Mouse (Mus musculus) spleen, embryonic (tissue): ENCODE data around the gene Plxna1.

Source experiments
- CTCF ChIA-PET: fragments of 350-600 bp; sonication (Branson Sonifier 250); formaldehyde crosslinking; loops from one replicate; lab custom pipeline; 2022; lab: Charles Lee

Plxna1 gene

DNA sequence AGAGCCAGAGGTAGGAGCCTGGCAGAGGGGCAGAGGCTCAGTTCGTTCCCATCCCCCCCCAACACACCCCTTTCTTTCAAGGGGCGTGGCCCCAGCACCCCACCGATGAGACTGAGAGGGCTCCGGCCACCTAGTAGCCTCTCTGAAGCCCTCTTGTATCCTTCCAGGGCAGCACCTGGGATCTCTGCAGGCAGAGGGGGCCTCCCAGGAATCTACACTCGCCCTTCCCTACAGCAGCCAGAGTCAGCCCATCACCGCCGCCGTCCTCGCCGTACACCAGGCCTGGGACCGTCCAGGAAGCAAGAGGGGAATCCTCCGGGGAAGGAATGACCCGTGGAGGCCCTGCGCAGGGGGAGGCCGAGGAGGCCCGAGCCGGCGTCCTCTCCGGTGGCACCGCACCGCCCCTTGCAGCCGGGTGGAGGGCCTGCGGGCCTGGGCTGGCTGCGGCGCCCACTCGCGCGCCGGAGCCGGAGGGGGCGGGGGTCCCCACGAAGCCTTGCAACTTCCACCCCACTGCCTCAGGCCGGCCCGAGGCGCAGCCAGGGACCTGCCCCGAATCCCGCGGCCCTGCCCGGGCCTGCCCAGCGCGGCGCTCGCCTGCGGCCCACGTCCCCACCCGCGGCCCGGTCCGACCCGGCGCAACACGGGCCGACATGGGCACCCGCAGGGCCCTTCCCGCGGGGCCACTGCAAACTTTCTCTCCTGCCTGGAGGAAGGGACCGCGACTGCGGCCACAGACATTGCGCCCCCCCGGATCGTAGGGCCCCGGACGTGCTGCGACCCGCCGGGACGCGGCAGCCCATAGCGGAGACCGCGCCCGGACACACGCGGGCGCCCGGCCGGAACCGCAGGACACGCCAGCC, 771 bp downstream of the Plxna1 start:
- CTCF ChIA-PET, result no interaction called here

GRCm38 (mm10) chr6:89360709-89361417, 1.6 kb downstream of the Plxna1 start:
- CTCF ChIA-PET, result no interaction called here

- CTCF ChIA-PET, result no interaction called here
Measured at GRCm38 (mm10) chr6:89359771-89360708, 2.4 kb downstream of the Plxna1 start.

DNA sequence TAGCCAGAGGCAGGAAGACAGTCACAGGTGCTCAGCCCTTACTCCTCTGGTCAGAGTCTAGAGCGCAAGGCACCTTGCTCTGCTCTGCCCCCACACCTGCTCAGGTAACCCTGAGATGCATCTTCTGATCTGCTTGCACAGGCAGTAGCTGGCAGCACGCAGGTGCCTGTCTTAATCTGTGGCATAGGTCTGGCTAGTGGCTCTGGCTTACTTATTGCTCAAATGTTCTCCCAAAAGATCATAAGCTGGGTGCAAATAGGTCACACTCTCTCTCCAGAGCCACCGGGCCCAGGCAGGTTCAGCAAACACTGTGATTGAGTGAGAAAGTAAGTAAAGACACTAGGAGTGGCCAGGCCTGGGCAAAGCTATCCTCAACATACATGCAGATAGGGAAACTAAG, 3.2 kb downstream of the Plxna1 start:
- CTCF ChIA-PET, result no interaction called here

GRCm38 (mm10) chr6:89355661-89356060, 6.8 kb downstream of the Plxna1 start:
- CTCF ChIA-PET, result interaction anchor here (0.5 kb wide), 1 partner anchor 222 kb away, joined by 3 read pairs; no protein-coding TSS in a partner anchor

DNA sequence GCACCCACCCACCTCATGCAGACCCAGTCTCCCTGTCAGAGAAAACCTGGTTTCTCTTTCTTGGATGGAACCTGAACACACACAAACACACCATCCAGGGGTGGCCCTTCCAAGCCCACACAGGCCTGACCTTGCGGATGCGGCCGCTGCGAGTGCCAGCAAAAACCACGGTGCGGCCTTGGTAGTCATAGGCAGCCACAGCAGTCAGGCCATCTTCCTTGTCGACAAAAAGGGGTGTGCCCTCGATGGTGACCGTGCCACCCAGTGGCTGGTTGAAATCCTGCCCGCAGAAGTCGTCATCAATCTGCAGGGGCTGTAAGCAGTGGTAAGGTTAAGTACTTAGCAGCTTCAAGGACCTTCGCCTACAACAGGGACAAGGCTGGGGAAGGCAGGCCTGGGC, 7.7 kb downstream of the Plxna1 start:
- CTCF ChIA-PET, result no interaction called here

- CTCF ChIA-PET, result no interaction called here
Measured at GRCm38 (mm10) chr6:89354076-89354475, 8.3 kb downstream of the Plxna1 start.

DNA sequence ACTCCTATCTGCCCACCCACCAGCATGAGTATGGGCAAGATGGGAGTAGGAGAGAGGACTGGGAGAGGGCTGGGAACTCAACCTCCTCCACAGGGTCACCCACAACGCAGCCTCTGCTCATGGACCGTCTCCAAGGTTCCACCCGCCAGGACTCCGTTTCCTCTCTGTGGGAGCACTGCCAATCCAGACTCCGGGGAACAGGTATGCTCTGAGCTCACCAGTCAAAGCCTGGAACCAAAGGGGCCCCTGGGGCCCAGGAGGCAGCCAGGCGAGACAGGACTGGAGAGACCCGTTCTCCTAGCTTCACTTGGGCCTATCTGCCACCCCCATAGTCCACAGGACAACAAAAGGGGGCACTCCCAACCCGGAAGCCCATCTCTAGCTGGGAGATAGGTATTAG, 9.3 kb downstream of the Plxna1 start:
- CTCF ChIA-PET, result no interaction called here

GRCm38 (mm10) chr6:89351441-89352137, 10.8 kb downstream of the Plxna1 start:
- CTCF ChIA-PET, result no interaction called here

DNA sequence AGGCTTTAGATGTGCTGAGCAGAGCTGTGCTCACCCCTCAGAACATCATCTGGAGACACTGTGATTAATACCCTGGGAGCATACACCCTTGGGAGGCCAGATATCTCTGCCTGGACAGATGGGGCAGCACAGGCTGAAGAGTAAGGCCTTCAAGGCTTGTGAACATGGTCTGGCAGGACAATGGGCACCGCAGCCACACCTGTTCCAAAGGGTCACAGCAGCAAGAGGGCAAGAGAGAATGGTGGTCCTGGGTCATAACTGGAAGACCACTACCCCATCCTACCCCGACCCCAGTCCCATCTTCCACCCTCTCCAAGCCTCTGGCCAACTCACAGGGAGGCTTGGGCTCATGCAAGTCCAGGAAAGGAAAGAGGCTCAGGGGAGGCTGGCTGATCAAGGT, 11.9 kb downstream of the Plxna1 start:
- CTCF ChIA-PET, result no interaction called here

GRCm38 (mm10) chr6:89350037-89350515, 12.3 kb downstream of the Plxna1 start:
- CTCF ChIA-PET, result no interaction called here

DNA sequence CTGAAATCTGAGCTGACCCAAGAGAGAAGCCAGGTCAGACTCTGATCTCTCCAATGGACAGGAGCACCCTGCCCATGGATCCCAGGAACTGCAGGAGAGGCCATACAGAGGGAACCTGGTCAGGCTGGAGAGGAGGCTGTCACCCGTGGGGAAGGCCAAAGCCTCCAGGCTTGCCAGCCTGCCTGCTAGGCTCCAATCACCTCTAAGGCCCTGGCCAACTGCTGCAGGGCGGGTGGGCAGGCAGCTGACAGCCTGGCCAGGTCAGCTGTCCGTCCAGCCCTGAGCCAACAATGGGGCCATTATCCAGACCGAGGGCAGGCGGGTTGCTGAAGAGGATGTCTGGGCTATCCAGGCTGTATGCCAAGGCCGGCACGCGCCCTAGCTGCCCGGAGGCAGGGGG, 14.1 kb downstream of the Plxna1 start:
- CTCF ChIA-PET, result no interaction called here

DNA sequence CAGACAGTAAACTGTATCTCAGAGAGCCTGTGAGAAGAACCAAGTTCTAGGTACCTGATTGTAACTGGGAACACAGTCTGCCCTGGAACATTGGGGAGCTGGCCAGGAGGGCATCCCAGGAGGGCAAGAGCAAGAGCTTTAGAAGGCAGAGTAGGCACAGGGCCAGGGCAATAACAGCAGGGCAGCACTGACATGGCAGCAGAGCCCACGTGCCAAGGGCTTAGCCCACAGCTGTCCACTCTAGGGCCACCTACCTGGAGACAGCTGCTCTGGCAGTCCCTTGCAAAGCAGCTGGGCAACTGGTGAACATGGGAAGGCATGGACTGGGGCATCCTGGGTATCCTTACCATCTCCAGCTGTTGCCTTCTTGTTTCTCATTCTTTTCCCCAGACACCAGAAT, 14.6 kb downstream of the Plxna1 start:
- CTCF ChIA-PET, result no interaction called here

DNA sequence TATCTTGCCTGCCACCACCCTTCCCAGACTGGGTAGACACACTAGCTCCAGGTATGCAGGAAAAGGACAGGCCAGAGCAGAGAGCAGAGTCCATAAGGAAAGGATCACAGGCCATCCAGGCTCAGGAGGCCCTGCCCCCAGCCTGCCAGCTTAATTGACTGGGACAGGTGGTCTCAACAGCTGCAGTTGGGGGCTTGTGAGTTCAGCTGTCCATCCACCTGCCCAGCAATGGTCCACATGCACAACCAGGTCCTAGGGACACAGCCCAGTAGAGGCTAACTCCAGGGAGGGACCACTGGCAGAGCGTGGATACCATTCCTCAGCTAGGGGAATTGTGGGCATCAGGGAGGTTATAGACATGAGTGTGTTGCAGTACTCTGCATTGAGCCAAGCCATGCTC, 16.6 kb downstream of the Plxna1 start:
- CTCF ChIA-PET, result no interaction called here

DNA sequence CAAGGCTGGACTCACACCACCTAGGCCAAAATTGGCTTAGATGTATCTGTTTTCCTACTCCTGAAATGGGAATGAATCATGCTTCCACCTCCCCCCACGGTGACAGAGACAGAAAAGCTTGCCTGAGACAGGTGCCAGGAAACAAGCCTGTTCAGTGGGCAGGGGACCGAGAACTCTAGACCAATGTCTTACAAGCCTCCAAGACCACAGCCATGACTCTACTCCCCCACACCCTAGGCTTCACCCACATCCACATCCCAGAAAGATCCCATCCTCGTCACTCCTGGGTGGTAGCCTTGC, 17.0 kb downstream of the Plxna1 start:
- CTCF ChIA-PET, result no interaction called here

DNA sequence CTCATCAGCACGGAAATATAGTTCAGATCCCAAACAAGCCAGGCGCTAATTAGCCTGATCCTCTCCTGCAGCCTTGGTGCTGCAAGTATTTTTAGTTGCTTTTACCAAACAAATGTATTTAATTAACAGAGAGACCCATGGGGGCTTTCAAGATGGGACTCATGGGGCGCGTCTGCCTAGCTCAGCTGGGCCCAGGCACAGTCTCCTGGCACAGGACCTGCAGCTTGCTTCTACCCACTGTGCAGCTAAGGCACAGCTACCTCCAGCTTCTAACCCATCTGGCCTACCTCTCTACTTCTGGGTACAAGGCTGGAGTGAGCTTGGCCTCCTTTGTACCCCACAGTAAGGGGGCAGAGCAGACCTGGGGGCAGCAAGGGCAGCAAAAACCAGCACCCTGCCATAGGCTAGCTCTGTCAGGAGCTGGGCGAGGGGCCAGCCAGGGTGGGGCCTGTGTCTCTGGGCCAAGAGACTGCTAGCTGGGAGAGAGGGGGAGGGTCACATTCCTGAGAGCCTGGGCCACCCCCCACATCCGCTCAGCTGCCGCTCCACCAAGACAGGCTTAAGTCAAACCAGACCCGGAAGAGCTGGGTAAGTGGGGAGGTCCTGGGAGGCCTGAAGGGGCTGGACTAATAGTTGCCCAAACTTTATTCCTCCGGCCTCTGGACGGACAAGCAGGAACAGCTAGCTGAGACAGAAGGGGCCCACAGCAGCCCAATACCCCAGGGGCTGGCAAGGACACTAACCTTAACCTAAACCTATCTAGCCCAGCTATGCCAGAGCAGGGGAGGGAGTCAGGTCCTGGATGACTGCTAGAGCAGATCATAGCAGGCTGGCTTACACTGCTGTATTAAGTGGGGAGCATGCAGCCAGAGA, 17.6 kb downstream of the Plxna1 start:
- CTCF ChIA-PET, result no interaction called here

DNA sequence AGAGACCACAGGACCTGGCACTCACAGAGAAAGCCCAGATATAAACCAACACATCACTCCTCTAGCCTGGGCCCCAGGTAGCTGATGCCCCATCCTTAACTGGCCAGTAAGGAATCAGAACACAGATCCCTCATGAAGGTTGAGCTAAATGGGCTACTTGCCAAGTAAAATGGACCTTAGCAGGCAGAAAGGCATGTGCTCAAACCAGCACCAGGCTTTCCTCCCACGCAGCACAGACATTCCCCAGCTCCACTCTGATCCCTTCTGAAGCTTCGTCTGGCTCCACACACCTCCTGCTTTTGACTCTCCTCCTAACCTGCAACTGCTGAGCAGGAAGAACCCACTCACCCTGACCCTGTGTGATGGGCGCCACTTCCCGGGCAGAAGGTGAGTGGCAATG, 20.4 kb downstream of the Plxna1 start:
- CTCF ChIA-PET, result no interaction called here

DNA sequence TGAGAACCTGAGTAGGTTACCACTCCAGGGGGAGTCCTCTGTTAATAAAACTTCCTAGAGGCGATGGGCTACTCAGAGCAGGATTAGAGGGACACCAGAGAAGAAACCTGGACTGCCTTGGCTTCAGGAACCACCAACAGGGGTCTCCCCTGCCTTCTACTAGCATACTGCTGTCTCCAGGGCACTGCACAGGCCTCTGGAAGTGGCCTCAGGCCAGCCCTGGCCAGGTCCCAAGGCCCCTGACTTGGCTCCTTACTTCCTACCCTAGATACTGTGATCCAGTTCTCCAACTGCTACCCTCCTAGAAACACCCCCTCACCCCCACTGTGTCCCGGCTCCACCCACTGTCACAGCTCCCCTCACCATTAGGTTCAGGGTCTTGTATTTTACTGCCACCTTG, 23.0 kb downstream of the Plxna1 start:
- CTCF ChIA-PET, result no interaction called here

DNA sequence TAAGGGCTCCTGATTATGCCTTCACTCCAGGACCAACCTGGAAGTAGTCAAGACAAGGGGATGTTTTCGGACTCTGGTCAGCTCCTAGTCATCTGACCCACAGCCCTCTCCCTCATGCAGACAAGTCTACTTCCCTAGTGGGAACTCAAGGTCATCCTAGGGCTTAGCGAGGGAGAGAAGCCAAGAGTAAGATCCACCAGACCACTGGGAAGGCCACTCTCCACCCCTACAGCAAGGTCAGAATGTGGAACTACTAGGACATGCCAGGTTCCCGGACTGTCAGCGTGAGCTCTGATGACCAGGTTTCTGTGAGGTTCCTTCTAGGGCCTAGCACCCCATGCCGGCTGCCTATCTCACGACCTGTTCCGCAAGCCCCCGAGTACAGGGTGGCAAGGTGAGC, 23.7 kb downstream of the Plxna1 start:
- CTCF ChIA-PET, result no interaction called here

DNA sequence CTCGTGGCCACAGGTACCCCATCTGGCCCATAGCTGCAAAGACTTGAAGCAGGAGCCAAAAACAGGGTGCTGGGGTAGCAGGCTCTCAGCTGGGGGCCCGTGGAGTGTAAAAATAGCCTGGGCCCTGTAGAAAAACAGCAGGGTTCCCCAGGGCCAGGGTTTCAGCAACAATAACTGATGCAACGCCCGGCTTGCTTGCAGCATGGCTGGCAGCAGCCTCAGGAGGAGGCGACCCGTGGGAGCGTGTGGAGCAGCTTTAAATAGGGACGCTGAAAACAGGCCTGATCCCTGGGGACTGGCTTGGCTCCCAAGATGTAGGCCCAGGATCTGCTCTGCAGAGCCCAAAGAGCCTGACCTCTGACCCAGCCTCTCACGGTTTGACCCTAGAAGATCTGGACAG, 24.8 kb downstream of the Plxna1 start:
- CTCF ChIA-PET, result no interaction called here
